Mouse (Mus musculus): Measurements from ENCODE around the gene Ylpm1. TPM values are rescaled to one million over a fixed set of nuclear protein-coding genes. Genes with fewer than 3 reads are reported as not detected.

Gene Ylpm1
- polyA plus RNA-seq, 1 experiment from 2014 or later, result 46.1 TPM

GRCm38 (mm10) chr12:85109426-85109825 is 113.3 kb downstream of the Ylpm1 start:
- Histone ChIP-seq H3K27ac (ENCODE audit: low read depth, low read length) (no peak overlapping the region), H3K4me2 (ENCODE audit: low read depth) (no peak overlapping the region; the same call in 1 of the 2 replicates), H3K4me3 (ENCODE audit: low read depth, low read length) (no peak overlapping the region), H3K36me3 (ENCODE audit: control insufficient read depth, insufficient read depth, low read length) (no peaks in the 10 kb centered on the region), H3K9ac (ENCODE audit: low read length) (no peak overlapping the region), H3K9me3 (ENCODE audit: control insufficient read depth, low read length) (no peaks in the 10 kb centered on the region), H3K27me3 (ENCODE audit: control insufficient read depth, insufficient read depth, low read length) (no peaks in the 10 kb centered on the region), H3K4me1 (ENCODE audit: control insufficient read depth, insufficient read depth, low read length) (peaks cover 13% of the 10 kb centered on the region)
- DNase-seq (ENCODE audit: low spot score) (no peak), ATAC-seq (ENCODE audit: insufficient read depth, low FRiP score, low TSS enrichment) (no peak)
- WGBS, result 52% methylated on average over 4 of the region's 4 CpGs

DNA sequence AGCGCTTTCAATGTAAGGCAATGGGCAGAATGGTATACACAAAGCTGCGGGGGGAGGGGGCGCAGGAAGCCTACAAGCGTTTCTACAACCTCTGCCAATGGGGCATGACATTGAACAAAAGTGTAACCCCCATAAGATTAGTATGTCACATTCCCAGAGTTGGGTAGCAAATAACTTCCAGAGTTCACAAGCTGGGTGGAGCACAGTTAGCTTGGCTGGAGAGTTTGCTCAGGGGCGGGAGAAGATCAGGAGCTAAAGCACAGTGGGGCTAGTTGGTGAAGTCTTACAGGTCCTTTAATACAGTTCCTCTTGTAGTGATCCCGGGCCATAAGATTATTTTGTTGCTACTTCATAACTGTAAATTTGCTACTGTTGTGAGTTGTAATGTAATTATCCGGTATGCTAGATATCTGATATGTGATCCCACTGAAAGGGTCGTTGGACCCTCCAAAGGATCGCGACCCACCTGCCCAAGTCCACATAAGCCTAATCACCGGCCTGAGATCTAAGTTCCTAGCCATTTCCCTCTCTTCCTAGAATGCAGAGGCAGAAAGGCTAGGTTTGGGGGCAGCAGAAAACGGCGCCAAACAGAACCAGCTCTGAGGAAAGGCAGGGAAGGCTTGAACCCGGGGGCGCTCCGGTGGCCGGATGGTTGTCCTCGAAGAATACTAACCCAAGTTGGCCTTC is 114.0 kb downstream of the Ylpm1 start:
- no peaks in the 10 kb centered on the region for H3K36me3 ChIP-seq (ENCODE audit: control insufficient read depth, insufficient read depth, low read length)
- H3K4me1 ChIP-seq (ENCODE audit: control insufficient read depth, insufficient read depth, low read length), result peaks cover 13% of the 10 kb centered on the region
- no peaks in the 10 kb centered on the region for H3K27me3 ChIP-seq (ENCODE audit: control insufficient read depth, insufficient read depth, low read length)
- H3K27ac ChIP-seq (ENCODE audit: low read depth, low read length), result peak overlapping the region; percentile 58; the same call in 1 of the 2 replicates
- 17% methylated on average over 18 of the region's 18 CpGs for WGBS
- peak overlapping the region; percentile 76 for H3K4me2 ChIP-seq (ENCODE audit: low read depth)
- H3K4me3 ChIP-seq (ENCODE audit: low read depth, low read length), result peak overlapping the region; percentile 99
- DNase-seq (ENCODE audit: low spot score) (no peak), ATAC-seq (ENCODE audit: insufficient read depth, low FRiP score, low TSS enrichment) (no peak; the same call in none of the 2 replicates)
- H3K9ac ChIP-seq (ENCODE audit: low read length), result peak overlapping the region; percentile 95
- no peaks in the 10 kb centered on the region for H3K9me3 ChIP-seq (ENCODE audit: control insufficient read depth, low read length)

GRCm38 (mm10) chr12:85110698-85111592 is 114.8 kb downstream of the Ylpm1 start, which contains the start of the genes Prox2 and Dlst:
TSS of gene Prox2 (minus strand) at chr12:85110759.
TSS of gene Dlst (plus strand) at chr12:85110833.
- H3K27ac ChIP-seq (ENCODE audit: low read depth, low read length), result peak within 1 kb of the TSS; percentile 58
- H3K4me1 ChIP-seq (ENCODE audit: control insufficient read depth, insufficient read depth, low read length), result peaks cover 13% of the 10 kb centered on the region
- DNase-seq (ENCODE audit: low spot score) (peak; percentile 91), ATAC-seq (ENCODE audit: insufficient read depth, low FRiP score, low TSS enrichment) (peak; percentile 92)
- H3K4me3 ChIP-seq (ENCODE audit: low read depth, low read length), result peak within 1 kb of the TSS; percentile 99
- WGBS, result under 1% methylated on average over 74 of the region's 83 CpGs
- no peaks in the 10 kb centered on the region for H3K36me3 ChIP-seq (ENCODE audit: control insufficient read depth, insufficient read depth, low read length)
- H3K9ac ChIP-seq (ENCODE audit: low read length), result peak within 1 kb of the TSS; percentile 95
- no peaks in the 10 kb centered on the region for H3K27me3 ChIP-seq (ENCODE audit: control insufficient read depth, insufficient read depth, low read length)
- H3K9me3 ChIP-seq (ENCODE audit: control insufficient read depth, low read length), result no peaks in the 10 kb centered on the region
- H3K4me2 ChIP-seq (ENCODE audit: low read depth), result peak within 1 kb of the TSS; percentile 76

- H3K9me3 ChIP-seq (ENCODE audit: control insufficient read depth, low read length), result no peaks in the 10 kb centered on the region
- ATAC-seq (ENCODE audit: insufficient read depth, low FRiP score, low TSS enrichment), result no peak
- H3K9ac ChIP-seq (ENCODE audit: low read length), result no peak overlapping the region
- no peak for DNase-seq (ENCODE audit: low spot score)
- no peak overlapping the region for H3K4me2 ChIP-seq (ENCODE audit: low read depth)
- no peaks in the 10 kb centered on the region for H3K27me3 ChIP-seq (ENCODE audit: control insufficient read depth, insufficient read depth, low read length)
- peaks cover 8% of the 10 kb centered on the region for H3K4me1 ChIP-seq (ENCODE audit: control insufficient read depth, insufficient read depth, low read length)
- no peak overlapping the region for H3K4me3 ChIP-seq (ENCODE audit: low read depth, low read length)
- 90% methylated on average over 7 of the region's 7 CpGs for whole genome bisulfite sequencing
- H3K27ac ChIP-seq (ENCODE audit: low read depth, low read length), result no peak overlapping the region
- H3K36me3 ChIP-seq (ENCODE audit: control insufficient read depth, insufficient read depth, low read length), result no peaks in the 10 kb centered on the region
Measured at GRCm38 (mm10) chr12:85112550-85113251, 116.6 kb downstream of the Ylpm1 start.

- H3K9ac ChIP-seq (ENCODE audit: low read length), result no peak overlapping the region
- no peak overlapping the region for H3K4me2 ChIP-seq (ENCODE audit: low read depth)
- no peak overlapping the region for H3K27ac ChIP-seq (ENCODE audit: low read depth, low read length)
- peaks cover 8% of the 10 kb centered on the region for H3K4me1 ChIP-seq (ENCODE audit: control insufficient read depth, insufficient read depth, low read length)
- no peak for ATAC-seq (ENCODE audit: insufficient read depth, low FRiP score, low TSS enrichment)
- H3K36me3 ChIP-seq (ENCODE audit: control insufficient read depth, insufficient read depth, low read length), result no peaks in the 10 kb centered on the region
- WGBS, result 93% methylated on average over 3 of the region's 3 CpGs
- DNase-seq (ENCODE audit: low spot score), result no peak
- H3K9me3 ChIP-seq (ENCODE audit: control insufficient read depth, low read length), result no peaks in the 10 kb centered on the region
- no peaks in the 10 kb centered on the region for H3K27me3 ChIP-seq (ENCODE audit: control insufficient read depth, insufficient read depth, low read length)
- H3K4me3 ChIP-seq (ENCODE audit: low read depth, low read length), result no peak overlapping the region
Measured at GRCm38 (mm10) chr12:85113337-85113736, 117.2 kb downstream of the Ylpm1 start.

GRCm38 (mm10) chr12:85113917-85114316 is 117.8 kb downstream of the Ylpm1 start:
- H3K4me2 ChIP-seq (ENCODE audit: low read depth), result no peak overlapping the region
- no peaks in the 10 kb centered on the region for H3K9me3 ChIP-seq (ENCODE audit: control insufficient read depth, low read length)
- 94% methylated on average over 3 of the region's 3 CpGs for WGBS
- no peak overlapping the region for H3K4me3 ChIP-seq (ENCODE audit: low read depth, low read length)
- 0 out of 2 replicates have a peak, but pooled peaks cover under 1% of the 10 kb centered on the region for H3K36me3 ChIP-seq (ENCODE audit: control insufficient read depth, insufficient read depth, low read length)
- ATAC-seq (ENCODE audit: insufficient read depth, low FRiP score, low TSS enrichment) (no peak), DNase-seq (ENCODE audit: low spot score) (no peak)
- no peak overlapping the region for H3K27ac ChIP-seq (ENCODE audit: low read depth, low read length)
- no peak overlapping the region for H3K9ac ChIP-seq (ENCODE audit: low read length)
- peaks cover 8% of the 10 kb centered on the region for H3K4me1 ChIP-seq (ENCODE audit: control insufficient read depth, insufficient read depth, low read length)
- no peaks in the 10 kb centered on the region for H3K27me3 ChIP-seq (ENCODE audit: control insufficient read depth, insufficient read depth, low read length)

DNA sequence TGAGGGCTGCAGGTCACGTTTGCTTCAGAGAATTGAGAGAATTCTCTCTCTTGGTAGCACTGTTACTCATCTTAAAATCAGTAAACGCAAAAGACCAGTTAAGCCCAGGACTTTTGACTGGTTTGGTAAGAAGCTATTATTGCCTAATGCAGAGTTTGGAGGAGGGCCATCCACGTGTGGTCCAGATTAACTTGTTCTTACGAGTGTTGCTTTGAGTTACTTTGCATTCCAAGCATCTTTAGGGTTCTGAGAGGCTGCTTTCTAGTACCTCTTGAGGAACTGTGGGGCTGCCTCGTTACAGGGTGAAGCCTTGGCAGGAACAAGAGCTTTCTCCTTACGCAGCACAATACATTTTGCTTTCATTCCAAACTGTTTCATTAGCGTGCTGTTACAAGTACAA is 119.6 kb downstream of the Ylpm1 start:
- no peak for ATAC-seq (ENCODE audit: insufficient read depth, low FRiP score, low TSS enrichment)
- Histone ChIP-seq H3K4me1 (ENCODE audit: control insufficient read depth, insufficient read depth, low read length) (peaks cover 8% of the 10 kb centered on the region), H3K4me3 (ENCODE audit: low read depth, low read length) (no peak overlapping the region), H3K36me3 (ENCODE audit: control insufficient read depth, insufficient read depth, low read length) (peaks cover 5% of the 10 kb centered on the region; the same call in 1 of the 2 replicates), H3K4me2 (ENCODE audit: low read depth) (no peak overlapping the region), H3K9me3 (ENCODE audit: control insufficient read depth, low read length) (no peaks in the 10 kb centered on the region), H3K9ac (ENCODE audit: low read length) (no peak overlapping the region), H3K27me3 (ENCODE audit: control insufficient read depth, insufficient read depth, low read length) (no peaks in the 10 kb centered on the region), H3K27ac (ENCODE audit: low read depth, low read length) (no peak overlapping the region)
- DNase-seq (ENCODE audit: low spot score), result no peak
- WGBS, result 86% methylated on average over 7 of the region's 7 CpGs

All from neural tube, embryonic 11.5 days (tissue).